Comparison of ENCODE assay signal across 31 mouse cellular contexts in the genomic region with DNA sequence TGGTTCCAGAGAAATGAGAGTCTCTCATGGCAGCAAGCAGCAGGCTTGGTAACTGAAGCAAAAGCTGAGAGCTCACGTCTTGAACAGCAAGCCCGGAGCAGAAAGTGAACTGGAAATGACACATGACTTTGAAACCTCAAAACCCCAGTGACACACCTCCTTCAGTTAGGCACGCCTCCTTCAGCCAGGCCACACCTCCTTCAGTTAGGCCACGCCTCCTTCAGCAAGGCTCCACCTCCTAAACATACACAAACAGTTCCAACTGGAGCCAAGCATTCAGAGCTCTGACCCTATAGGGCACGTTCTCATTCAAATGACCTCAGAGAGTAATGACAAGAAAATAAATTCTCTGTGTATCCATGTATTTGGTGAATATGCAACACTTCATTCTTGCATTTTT.
DNase-seq lines count a peak whose midpoint lies in the region; ATAC-seq and TF ChIP-seq lines count a peak whose summit lies in the region.
"Had no signal": no experiment of that assay in that cellular context is flagged by ENCODE, and none has a peak within 500 bp of the region (broad histone marks: within the 10 kb centered on the region; RNA-seq: fewer than 3 reads in every experiment).

No protein-coding gene starts in this region.

- no peak overlapping the region for H3K4me2 ChIP-seq in liver, embryonic 11.5 days
- H3K4me2 ChIP-seq: embryonic facial prominence, embryonic 13.5 days; forebrain, embryonic 12.5 days; heart, embryonic 15.5 days; hindbrain, embryonic 15.5 days; intestine, embryonic 15.5 days; limb, embryonic 15.5 days; midbrain, embryonic 12.5 days; neural tube, embryonic 12.5 days had no signal

- intact Hi-C loops in heart, adult 2 months (cut with DNase I): no loop called here

- H3K9me3 ChIP-seq in liver, embryonic 11.5 days (ENCODE audit: control insufficient read depth, low read length): no peaks in the 10 kb centered on the region
- H3K9me3 ChIP-seq: embryonic facial prominence, embryonic 13.5 days; forebrain, embryonic 12.5 days; heart, embryonic 15.5 days; hindbrain, embryonic 15.5 days; intestine, embryonic 15.5 days; limb, embryonic 15.5 days; midbrain, embryonic 12.5 days; neural tube, embryonic 12.5 days had no signal

- H3K4me3 ChIP-seq in liver, adult 2 months (ENCODE audit: insufficient read depth, low read depth, low read length): no peak overlapping the region
- H3K4me3 ChIP-seq in liver, embryonic 11.5 days (ENCODE audit: low read depth, low read length): no peak overlapping the region
- no peak overlapping the region for H3K4me3 ChIP-seq in heart, adult 2 months
- H3K4me3 ChIP-seq: embryonic facial prominence, embryonic 13.5 days; erythroblast, embryonic 14.5 days; forebrain, embryonic 12.5 days; heart, embryonic 15.5 days; hindbrain, embryonic 15.5 days; intestine, embryonic 15.5 days; limb, embryonic 15.5 days; midbrain, embryonic 12.5 days; neural tube, embryonic 12.5 days had no signal

- H3K79me2 ChIP-seq in liver, adult 2 months (ENCODE audit: control insufficient read depth, insufficient read depth, low read length): no peaks in the 10 kb centered on the region
- no peaks in the 10 kb centered on the region for H3K79me2 ChIP-seq in heart, adult 2 months (replicated peaks; ENCODE audit: control insufficient read depth, insufficient read depth, low read length)

- peak; percentile 27 for DNase-seq in liver, adult 2 months (ENCODE audit: extremely low read depth, low read depth, low spot score)
- DNase-seq in liver, embryonic 11.5 days (ENCODE audit: low spot score): no peak
- DNase-seq in A20 (ENCODE audit: low read depth, low spot score) (peak; percentile 25), R1 (ENCODE audit: low read depth, low spot score) (peak; percentile 55)
- DNase-seq in naive thymus-derived CD4-positive, alpha-beta T cell, adult 2 months (ENCODE audit: low read depth): peak; percentile 29
- no peak for DNase-seq in heart, adult 2 months
- DNase-seq in ovary, postnatal 14 days (ENCODE audit: low spot score): no peak
- DNase-seq: adrenal gland, postnatal 10 days; cerebellum, adult 18-20 months; cerebellum, postnatal 25 days; embryo, embryonic 11 days; gastrocnemius, postnatal 36 days; kidney, adult 9 months; kidney, postnatal 14 days; left cerebral cortex, postnatal 4 days; lung, adult 18-20 months; lung, postnatal 14 days; retina, postnatal 1 day; right cerebral cortex, postnatal 25 days; spleen, adult 18-20 months had no signal

- TF ChIP-seq POLR2A in liver, adult 2 months (IDR thresholded peaks at IDR 0.05; ENCODE audit: extremely low read depth, insufficient read depth, low read length): no peak
- TF ChIP-seq POLR2A in heart, adult 2 months (IDR thresholded peaks at IDR 0.05; ENCODE audit: insufficient read depth, low read depth, low read length): no peak

- peaks cover 4% of the 10 kb centered on the region; the same call in 1 of the 2 replicates for H3K4me1 ChIP-seq in liver, adult 2 months (ENCODE audit: control insufficient read depth, insufficient read depth, low read length)
- H3K4me1 ChIP-seq in liver, embryonic 11.5 days (replicated peaks; ENCODE audit: control insufficient read depth, insufficient read depth, low read length): no peaks in the 10 kb centered on the region
- no peaks in the 10 kb centered on the region for H3K4me1 ChIP-seq in heart, adult 2 months (ENCODE audit: control insufficient read depth, insufficient read depth, low read length)
- H3K4me1 ChIP-seq: heart, embryonic 15.5 days; intestine, embryonic 15.5 days; midbrain, embryonic 12.5 days had no signal

- no peaks in the 10 kb centered on the region for H3K36me3 ChIP-seq in liver, adult 2 months (ENCODE audit: control insufficient read depth, insufficient read depth, low read length)
- no peaks in the 10 kb centered on the region for H3K36me3 ChIP-seq in liver, embryonic 11.5 days (ENCODE audit: control insufficient read depth, insufficient read depth, low read length)
- no peaks in the 10 kb centered on the region for H3K36me3 ChIP-seq in heart, adult 2 months (ENCODE audit: control insufficient read depth, insufficient read depth, low read length)
- H3K36me3 ChIP-seq: embryonic facial prominence, embryonic 13.5 days; forebrain, embryonic 12.5 days; G1E; heart, embryonic 15.5 days; hindbrain, embryonic 15.5 days; intestine, embryonic 15.5 days; limb, embryonic 15.5 days; midbrain, embryonic 12.5 days; neural tube, embryonic 12.5 days had no signal

- no peak overlapping the region for H3K27ac ChIP-seq in liver, adult 2 months (replicated peaks; ENCODE audit: insufficient read depth, low read depth, low read length)
- H3K27ac ChIP-seq in liver, embryonic 11.5 days (ENCODE audit: low read depth, low read length): no peak overlapping the region
- H3K27ac ChIP-seq in heart, adult 2 months: no peak overlapping the region
- H3K27ac ChIP-seq: embryonic facial prominence, embryonic 13.5 days; forebrain, embryonic 12.5 days; heart, embryonic 15.5 days; hindbrain, embryonic 15.5 days; intestine, embryonic 15.5 days; limb, embryonic 15.5 days; midbrain, embryonic 12.5 days; neural tube, embryonic 12.5 days had no signal

- no peak overlapping the region for H3K9ac ChIP-seq in liver, adult 2 months (ENCODE audit: low read depth, low read length)
- no peak overlapping the region for H3K9ac ChIP-seq in liver, embryonic 11.5 days (ENCODE audit: low read depth, low read length)
- H3K9ac ChIP-seq in heart, adult 2 months (ENCODE audit: low read depth, low read length): no peak overlapping the region
- H3K9ac ChIP-seq: embryonic facial prominence, embryonic 13.5 days; forebrain, embryonic 12.5 days; heart, embryonic 15.5 days; hindbrain, embryonic 15.5 days; intestine, embryonic 15.5 days; limb, embryonic 15.5 days; midbrain, embryonic 12.5 days; neural tube, embryonic 12.5 days had no signal

- TF ChIP-seq CTCF in liver, adult 2 months (IDR thresholded peaks at IDR 0.05; ENCODE audit: low read depth, low read length): no peak
- no peak for TF ChIP-seq CTCF in heart, adult 2 months (IDR thresholded peaks at IDR 0.05)

- H3K27me3 ChIP-seq in liver, adult 2 months (ENCODE audit: control insufficient read depth, insufficient read depth, low read length): no peaks in the 10 kb centered on the region
- H3K27me3 ChIP-seq in liver, embryonic 11.5 days (replicated peaks; ENCODE audit: control insufficient read depth, insufficient read depth, low read length): no peaks in the 10 kb centered on the region
- no peaks in the 10 kb centered on the region for H3K27me3 ChIP-seq in heart, adult 2 months (ENCODE audit: control insufficient read depth, insufficient read depth, low read length)
- H3K27me3 ChIP-seq: embryonic facial prominence, embryonic 13.5 days; forebrain, embryonic 12.5 days; heart, embryonic 15.5 days; hindbrain, embryonic 15.5 days; intestine, embryonic 15.5 days; limb, embryonic 15.5 days; midbrain, embryonic 12.5 days; neural tube, embryonic 12.5 days had no signal

- 85% methylated on average over 5 of the region's 5 CpGs for WGBS in liver, adult 2 months
- 71% methylated on average over 5 of the region's 5 CpGs for WGBS in liver, embryonic 11.5 days
- WGBS in heart, adult 2 months: 78% methylated on average over 5 of the region's 5 CpGs

- TF ChIP-seq EP300 in heart, adult 2 months (IDR thresholded peaks at IDR 0.05; ENCODE audit: insufficient read depth, low read depth, low read length): no peak

- no peak for ATAC-seq in liver, embryonic 11.5 days (replicated peaks; ENCODE audit: low FRiP score)
- ATAC-seq: intestine, embryonic 15.5 days; Patski had no signal

Comparison
In these comparisons a context has a peak if more than half of its experiments do, and no peak if none do; other contexts are left out.
1. DNase-seq: peak in liver, adult 2 months (single experiment), A20 (single experiment), R1 (single experiment) and naive thymus-derived CD4-positive, alpha-beta T cell, adult 2 months (single experiment); none in liver, embryonic 11.5 days (single experiment), heart, adult 2 months (0 of 2) and ovary, postnatal 14 days (single experiment).